Mouse (Mus musculus): ENCODE measurements around the gene Elavl3.
"Not testable (repeated sequence)": the region's sequence is repeated elsewhere in the genome, so short reads cannot be mapped to it uniquely, and the experiment has no call there.

Gene Elavl3

GRCm38 (mm10) chr9:22051958-22052254 is at the start of gene Elavl3:
TSS of gene Elavl3 (minus strand) at chr9:22052023.
- DNase-seq (ENCODE audit: low read depth, low spot score): peak; percentile 72

- no peak for DNase-seq (ENCODE audit: low read depth, low spot score)
Measured at GRCm38 (mm10) chr9:22099922-22100321, 48.1 kb upstream of the Elavl3 start.

- DNase-seq (ENCODE audit: low read depth, low spot score): no peak
Measured at GRCm38 (mm10) chr9:22098993-22099696, 47.3 kb upstream of the Elavl3 start, which contains the start of gene Cnn1. TSS of gene Cnn1 (plus strand) at chr9:22099216.

- DNase-seq (ENCODE audit: low read depth, low spot score): peak; percentile 66
Measured at GRCm38 (mm10) chr9:22095854-22096307, 44.1 kb upstream of the Elavl3 start.

- no peak for DNase-seq (ENCODE audit: low read depth, low spot score)
Measured at GRCm38 (mm10) chr9:22092746-22093145, 40.9 kb upstream of the Elavl3 start.

- no peak for DNase-seq (ENCODE audit: low read depth, low spot score)
Measured at GRCm38 (mm10) chr9:22089986-22090385, 38.2 kb upstream of the Elavl3 start.

GRCm38 (mm10) chr9:22089281-22089680 is 37.5 kb upstream of the Elavl3 start:
- DNase-seq (ENCODE audit: low read depth, low spot score): peak; percentile 46

GRCm38 (mm10) chr9:22087034-22087618 is 35.3 kb upstream of the Elavl3 start:
- DNase-seq (ENCODE audit: low read depth, low spot score): no peak

GRCm38 (mm10) chr9:22086012-22086411 is 34.2 kb upstream of the Elavl3 start:
- no peak for DNase-seq (ENCODE audit: low read depth, low spot score)

- peak; percentile 95 for DNase-seq (ENCODE audit: low read depth, low spot score)
Measured at GRCm38 (mm10) chr9:22085022-22085834, 33.4 kb upstream of the Elavl3 start, which contains the start of gene Ecsit. TSS of gene Ecsit (minus strand) at chr9:22085438.

GRCm38 (mm10) chr9:22084667-22085021 is 32.8 kb upstream of the Elavl3 start:
- no peak for DNase-seq (ENCODE audit: low read depth, low spot score)

- peak; percentile 56 for DNase-seq (ENCODE audit: low read depth, low spot score)
Measured at GRCm38 (mm10) chr9:22076223-22076622, 24.4 kb upstream of the Elavl3 start.

- DNase-seq (ENCODE audit: low read depth, low spot score): not testable (repeated sequence)
Measured at GRCm38 (mm10) chr9:22075778-22076177, 24.0 kb upstream of the Elavl3 start.

- DNase-seq (ENCODE audit: low read depth, low spot score): no peak
Measured at GRCm38 (mm10) chr9:22072276-22072675, 20.5 kb upstream of the Elavl3 start.

GRCm38 (mm10) chr9:22070791-22071573 is 19.2 kb upstream of the Elavl3 start, which contains the start of the genes Gm49318 and Zfp653:
TSS of gene Gm49318 (minus strand) at chr9:22071259.
TSS of gene Zfp653 (minus strand) at chr9:22071376.
- DNase-seq (ENCODE audit: low read depth, low spot score): peak; percentile 97

GRCm38 (mm10) chr9:22069881-22070553 is 18.2 kb upstream of the Elavl3 start:
- DNase-seq (ENCODE audit: low read depth, low spot score): no peak

GRCm38 (mm10) chr9:22067195-22067594 is 15.4 kb upstream of the Elavl3 start:
- DNase-seq (ENCODE audit: low read depth, low spot score): no peak

GRCm38 (mm10) chr9:22066433-22066832 is 14.6 kb upstream of the Elavl3 start:
- peak; percentile 53 for DNase-seq (ENCODE audit: low read depth, low spot score)

- no peak for DNase-seq (ENCODE audit: low read depth, low spot score)
Measured at GRCm38 (mm10) chr9:22065642-22066041, 13.8 kb upstream of the Elavl3 start.

- DNase-seq (ENCODE audit: low read depth, low spot score): no peak
Measured at GRCm38 (mm10) chr9:22064341-22064740, 12.5 kb upstream of the Elavl3 start.

GRCm38 (mm10) chr9:22061339-22061738 is 9.5 kb upstream of the Elavl3 start:
- no peak for DNase-seq (ENCODE audit: low read depth, low spot score)
